Mouse (Mus musculus): ENCODE results near the gene Gm37240. TPM values are rescaled to one million over a fixed set of nuclear protein-coding genes. Genes with fewer than 3 reads are reported as not detected.

The Gm37240 gene
- polyA plus RNA-seq, 1 experiment from 2014 or later = 0.08 TPM

DNA sequence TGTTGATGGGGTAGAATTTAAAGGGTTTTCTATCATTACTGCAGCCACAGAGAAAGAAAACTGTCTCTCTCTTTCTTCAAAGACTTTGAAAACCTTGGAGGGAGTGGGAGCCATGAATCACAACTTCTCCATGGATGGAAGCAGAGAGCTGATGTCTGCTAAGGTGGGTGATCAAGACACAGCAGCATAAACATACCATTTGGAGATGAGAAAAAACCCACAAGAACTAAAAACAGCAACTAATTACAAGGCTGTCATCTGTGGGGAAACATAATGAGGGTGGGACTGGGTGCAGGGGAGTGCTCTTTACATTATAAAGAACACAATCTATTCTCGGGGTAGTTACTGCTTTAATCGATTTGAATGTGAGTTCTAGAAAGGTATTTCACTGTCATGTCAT is 622.4 kb downstream of the Gm37240 start:
- ATAC-seq (ENCODE audit: low FRiP score) = no peak
- Histone ChIP-seq H3K27ac (no peak overlapping the region), H3K36me3 (no peaks in the 10 kb centered on the region), H3K27me3 (no peaks in the 10 kb centered on the region), H3K9me3 (no peaks in the 10 kb centered on the region), H3K9ac (no peak overlapping the region), H3K4me1 (replicated peaks) (no peaks in the 10 kb centered on the region), H3K4me2 (no peak overlapping the region), H3K4me3 (no peak overlapping the region)
- 69% methylated on average over 2 of the region's 2 CpGs for WGBS

GRCm38 (mm10) chr3:85264546-85264945 is 622.8 kb downstream of the Gm37240 start:
- no peaks in the 10 kb centered on the region for H3K9me3 ChIP-seq

DNA sequence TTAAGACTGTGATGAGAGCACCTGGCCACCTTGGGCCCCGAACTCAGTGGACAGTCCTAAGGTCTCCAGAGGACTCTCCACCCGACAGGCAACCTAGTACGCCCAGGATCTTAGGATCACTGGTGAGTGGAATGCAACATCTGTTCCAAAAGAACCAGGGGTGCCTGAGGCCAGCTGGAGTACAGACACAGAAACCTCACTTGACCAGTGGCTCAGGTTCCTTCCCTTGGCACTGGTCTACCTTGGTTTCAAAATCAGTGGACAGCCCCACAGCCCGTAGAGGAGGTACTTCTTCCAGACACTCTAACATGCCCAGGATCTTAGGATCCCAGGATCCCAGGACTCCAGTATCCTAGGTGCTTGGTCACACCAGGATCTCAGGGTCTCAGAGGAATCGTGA is 632.8 kb downstream of the Gm37240 start:
- Histone ChIP-seq H3K4me3 (no peak overlapping the region), H3K9me3 (no peaks in the 10 kb centered on the region), H3K9ac (no peak overlapping the region), H3K36me3 (no peaks in the 10 kb centered on the region), H3K27ac (no peak overlapping the region), H3K4me1 (replicated peaks) (no peaks in the 10 kb centered on the region), H3K27me3 (no peaks in the 10 kb centered on the region), H3K4me2 (no peak overlapping the region)
- ATAC-seq (ENCODE audit: low FRiP score) = no peak
- 92% methylated on average over 5 of the region's 5 CpGs for WGBS

More at GRCm38 (mm10) chr3:85264546-85264945, 622.8 kb downstream of the Gm37240 start:
- WGBS = 88% methylated on average over 6 of the region's 6 CpGs
- H3K4me2 ChIP-seq = no peak overlapping the region
- H3K4me1 ChIP-seq (replicated peaks) = no peaks in the 10 kb centered on the region
- no peak for ATAC-seq (ENCODE audit: low FRiP score)
- H3K9ac ChIP-seq = no peak overlapping the region
- no peaks in the 10 kb centered on the region for H3K27me3 ChIP-seq
- no peaks in the 10 kb centered on the region for H3K36me3 ChIP-seq
- no peak overlapping the region for H3K27ac ChIP-seq
- no peak overlapping the region for H3K4me3 ChIP-seq

DNA sequence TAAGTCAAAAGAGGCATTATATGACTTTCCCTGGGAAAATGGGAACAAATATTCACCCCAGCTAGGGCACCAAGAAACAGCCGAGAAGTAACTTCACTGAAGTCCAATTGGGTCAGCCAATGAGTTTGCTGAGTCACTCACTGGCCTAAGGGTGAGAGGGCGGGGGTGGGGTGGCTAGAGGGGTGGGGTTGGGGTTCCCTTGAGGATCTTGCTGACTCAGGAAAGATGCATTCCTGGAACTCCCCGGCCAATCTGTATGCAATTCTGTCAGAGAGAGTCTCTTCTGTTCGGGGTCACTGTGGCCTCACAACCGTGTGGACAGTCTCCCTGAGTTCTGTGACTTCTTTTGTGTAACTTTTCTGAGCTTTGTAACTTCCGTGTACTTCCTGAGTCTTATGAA is 635.7 kb downstream of the Gm37240 start:
- no peak for ATAC-seq (ENCODE audit: low FRiP score)
- Histone ChIP-seq H3K27me3 (no peaks in the 10 kb centered on the region), H3K4me3 (no peak overlapping the region), H3K36me3 (no peaks in the 10 kb centered on the region), H3K9ac (no peak overlapping the region), H3K27ac (no peak overlapping the region), H3K4me1 (replicated peaks) (no peaks in the 10 kb centered on the region), H3K4me2 (no peak overlapping the region), H3K9me3 (no peaks in the 10 kb centered on the region)
- WGBS = 83% methylated on average over 6 of the region's 6 CpGs

DNA sequence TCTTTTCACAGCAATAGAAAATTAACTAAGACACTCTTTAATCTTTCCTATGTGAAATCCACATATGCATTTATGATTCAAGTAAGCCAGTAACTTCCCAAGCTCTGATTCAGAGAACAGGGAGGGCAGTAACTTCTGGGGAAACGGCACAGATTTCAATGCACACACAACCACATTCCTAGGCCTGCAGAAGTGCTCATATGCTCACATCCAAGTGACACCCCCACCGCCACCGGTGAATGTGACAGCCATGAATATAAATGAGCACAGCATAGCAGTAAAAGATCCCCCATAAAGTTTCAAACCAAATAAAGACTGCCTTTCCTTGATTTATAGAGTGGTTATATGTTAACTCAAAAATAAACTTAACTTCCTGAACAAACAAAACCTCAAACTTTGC is 641.2 kb downstream of the Gm37240 start:
- no peak overlapping the region for H3K27ac ChIP-seq
- H3K9me3 ChIP-seq = no peaks in the 10 kb centered on the region
- no peaks in the 10 kb centered on the region for H3K27me3 ChIP-seq
- no peak overlapping the region for H3K4me3 ChIP-seq
- no peaks in the 10 kb centered on the region for H3K4me1 ChIP-seq (replicated peaks)
- no peak overlapping the region for H3K4me2 ChIP-seq
- H3K36me3 ChIP-seq = no peaks in the 10 kb centered on the region
- ATAC-seq (ENCODE audit: low FRiP score) = no peak
- WGBS = 88% methylated on average over 3 of the region's 3 CpGs
- H3K9ac ChIP-seq = no peak overlapping the region

DNA sequence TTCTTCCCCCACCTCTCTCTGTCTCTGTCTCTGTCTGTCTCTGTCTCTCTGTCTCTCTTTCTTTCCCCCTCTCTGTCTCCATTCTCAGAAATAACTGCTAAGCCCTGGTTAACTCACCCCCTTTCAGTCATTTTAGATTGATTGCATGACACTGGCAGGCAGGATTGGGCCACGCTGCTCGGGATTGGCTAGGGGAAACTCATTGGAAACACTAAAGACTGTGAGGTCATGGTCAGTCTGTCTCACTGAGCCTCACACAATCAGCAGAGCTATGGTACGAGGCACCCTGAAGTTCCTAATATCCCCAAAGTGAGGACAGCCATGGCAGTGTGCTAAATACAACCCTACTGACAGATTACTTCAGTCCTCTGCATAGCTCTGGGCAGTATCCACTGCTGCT is 650.8 kb downstream of the Gm37240 start:
- Histone ChIP-seq H3K27ac (no peak overlapping the region), H3K27me3 (no peaks in the 10 kb centered on the region), H3K4me1 (replicated peaks) (no peaks in the 10 kb centered on the region), H3K4me2 (no peak overlapping the region), H3K9me3 (no peaks in the 10 kb centered on the region), H3K36me3 (no peaks in the 10 kb centered on the region), H3K9ac (no peak overlapping the region), H3K4me3 (no peak overlapping the region)
- ATAC-seq (ENCODE audit: low FRiP score) = no peak
- 67% methylated on average over 3 of the region's 3 CpGs for WGBS

GRCm38 (mm10) chr3:85232846-85233245 is 654.5 kb downstream of the Gm37240 start:
- Histone ChIP-seq H3K9ac (no peak overlapping the region), H3K27me3 (no peaks in the 10 kb centered on the region), H3K27ac (no peak overlapping the region), H3K4me2 (no peak overlapping the region), H3K4me1 (replicated peaks) (no peaks in the 10 kb centered on the region), H3K4me3 (no peak overlapping the region), H3K9me3 (no peaks in the 10 kb centered on the region), H3K36me3 (no peaks in the 10 kb centered on the region)
- no peak for ATAC-seq (ENCODE audit: low FRiP score)
- WGBS = 45% methylated on average over 6 of the region's 6 CpGs

DNA sequence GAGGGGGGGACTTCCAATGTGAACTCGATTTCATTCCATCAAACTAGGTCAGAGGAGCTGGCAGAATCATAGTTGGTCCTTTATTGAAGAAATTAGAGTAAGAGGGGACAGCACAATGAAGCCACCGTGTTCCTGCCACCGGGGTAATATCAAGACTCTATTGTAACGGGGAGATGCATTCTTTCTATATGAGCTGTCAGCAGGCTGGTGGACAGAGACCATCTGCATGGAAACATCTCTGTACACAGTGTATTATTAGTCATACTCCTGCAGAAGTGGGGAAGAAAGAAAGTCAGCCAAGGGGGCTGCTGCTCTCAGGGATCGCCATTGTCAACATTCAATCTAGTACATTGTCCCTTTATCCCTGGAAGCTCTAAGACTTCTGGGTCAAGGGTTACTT is 665.3 kb downstream of the Gm37240 start:
- H3K4me2 ChIP-seq = no peak overlapping the region
- no peak overlapping the region for H3K4me3 ChIP-seq
- no peaks in the 10 kb centered on the region for H3K27me3 ChIP-seq
- H3K36me3 ChIP-seq = no peaks in the 10 kb centered on the region
- H3K27ac ChIP-seq = no peak overlapping the region
- no peak overlapping the region for H3K9ac ChIP-seq
- H3K4me1 ChIP-seq (replicated peaks) = no peaks in the 10 kb centered on the region
- no peaks in the 10 kb centered on the region for H3K9me3 ChIP-seq
- WGBS = 81% methylated on average over 5 of the region's 5 CpGs
- no peak for ATAC-seq (ENCODE audit: low FRiP score)

GRCm38 (mm10) chr3:85214926-85215325 is 672.4 kb downstream of the Gm37240 start:
- no peaks in the 10 kb centered on the region for H3K9me3 ChIP-seq
- WGBS = 85% methylated on average over 5 of the region's 5 CpGs
- H3K4me3 ChIP-seq = no peak overlapping the region
- ATAC-seq (ENCODE audit: low FRiP score) = no peak
- no peak overlapping the region for H3K9ac ChIP-seq
- H3K4me1 ChIP-seq (replicated peaks) = no peaks in the 10 kb centered on the region; the same call in 1 of the 2 replicates
- no peaks in the 10 kb centered on the region for H3K36me3 ChIP-seq
- no peak overlapping the region for H3K27ac ChIP-seq
- H3K27me3 ChIP-seq = no peaks in the 10 kb centered on the region
- no peak overlapping the region for H3K4me2 ChIP-seq

GRCm38 (mm10) chr3:85212751-85213350 is 674.5 kb downstream of the Gm37240 start:
- no peaks in the 10 kb centered on the region; the same call in 1 of the 2 replicates for H3K4me1 ChIP-seq (replicated peaks)
- no peaks in the 10 kb centered on the region for H3K9me3 ChIP-seq
- no peaks in the 10 kb centered on the region for H3K36me3 ChIP-seq
- no peak for ATAC-seq (ENCODE audit: low FRiP score)
- H3K27ac ChIP-seq = no peak overlapping the region
- WGBS = 80% methylated on average over 9 of the region's 9 CpGs
- no peaks in the 10 kb centered on the region for H3K27me3 ChIP-seq
- no peak overlapping the region for H3K4me2 ChIP-seq
- no peak overlapping the region for H3K9ac ChIP-seq
- no peak overlapping the region for H3K4me3 ChIP-seq

GRCm38 (mm10) chr3:85209887-85210844 is 677.2 kb downstream of the Gm37240 start:
- no peaks in the 10 kb centered on the region; the same call in 1 of the 2 replicates for H3K4me1 ChIP-seq (replicated peaks)
- H3K9ac ChIP-seq = no peak overlapping the region
- WGBS = 78% methylated on average over 17 of the region's 17 CpGs

GRCm38 (mm10) chr3:85206475-85206874 is 680.8 kb downstream of the Gm37240 start:
- Histone ChIP-seq H3K9ac (no peak overlapping the region), H3K36me3 (no peaks in the 10 kb centered on the region), H3K4me1 (replicated peaks) (peaks cover 18% of the 10 kb centered on the region), H3K4me2 (no peak overlapping the region), H3K27me3 (no peaks in the 10 kb centered on the region), H3K9me3 (no peaks in the 10 kb centered on the region), H3K27ac (no peak overlapping the region), H3K4me3 (no peak overlapping the region)
- 87% methylated on average over 7 of the region's 7 CpGs for WGBS
- ATAC-seq (ENCODE audit: low FRiP score) = no peak

More at GRCm38 (mm10) chr3:85209887-85210844, 677.2 kb downstream of the Gm37240 start:
- H3K27me3 ChIP-seq = no peaks in the 10 kb centered on the region
- ATAC-seq (ENCODE audit: low FRiP score) = no peak
- H3K4me3 ChIP-seq = no peak overlapping the region
- no peaks in the 10 kb centered on the region for H3K9me3 ChIP-seq
- no peak overlapping the region for H3K27ac ChIP-seq
- H3K4me2 ChIP-seq = no peak overlapping the region
- H3K36me3 ChIP-seq = no peaks in the 10 kb centered on the region
